Mouse (Mus musculus) testis, adult 2 months (tissue): ENCODE data around the gene Baiap2l2. TPM values are rescaled to one million over a fixed set of nuclear protein-coding genes. Genes with fewer than 3 reads are reported as not detected.
A peak's percentile ranks its signal among the peaks of the same experiment; 100 is the strongest.

Source experiments
- H3K27ac ChIP-seq: fragments of 200-500 bp; 2 replicates; pipeline ENCODE4 v1.5.1; 2012; ENCODE audit warnings: low read depth, low read length; ENCODE audit not compliant: control insufficient read depth, insufficient read depth
- H3K27me3 ChIP-seq: fragments of 200-500 bp; 2 replicates; pipeline ENCODE4 v1.6.1; 2012; ENCODE audit warnings: mild to moderate bottlenecking, low read length, moderate library complexity; ENCODE audit not compliant: control insufficient read depth, insufficient read depth
- H3K36me3 ChIP-seq: fragments of 200-500 bp; 2 replicates; pipeline ENCODE4 v1.6.1; 2012; ENCODE audit warnings: mild to moderate bottlenecking, low read length; ENCODE audit not compliant: control insufficient read depth, insufficient read depth
- H3K4me1 ChIP-seq: fragments of 200-500 bp; 2 replicates; pipeline ENCODE4 v1.6.1; 2012; ENCODE audit warnings: low read length; ENCODE audit not compliant: control insufficient read depth, insufficient read depth
- H3K4me3 ChIP-seq: fragments of 200-500 bp; 2 replicates; pipeline ENCODE4 v1.5.1; 2012; ENCODE audit warnings: low read depth, mild to moderate bottlenecking, low read length, moderate library complexity, mixed read lengths; ENCODE audit not compliant: control insufficient read depth
- CTCF ChIP-seq: fragments of 200-500 bp; IDR thresholded peaks from 2 replicates; pipeline ENCODE4 v1.5.1; 2012; ENCODE audit warnings: low read depth, mild to moderate bottlenecking, inconsistent platforms, low read length, moderate library complexity; ENCODE audit not compliant: control insufficient read depth, insufficient read depth, insufficient replicate concordance
- POLR2A ChIP-seq: fragments of 200-500 bp; IDR thresholded peaks from 2 replicates; pipeline ENCODE4 v1.6.1; 2012; ENCODE audit warnings: low read depth, mild to moderate bottlenecking, inconsistent platforms, low read length, moderate library complexity; ENCODE audit not compliant: control insufficient read depth
- polyA plus RNA-seq: library from polyadenylated mRNA; depleted of rRNA; stranded (reverse); fragments of >200 nt; gene quantifications from 2 replicates; pipeline ENCODE4 v1.2.3, GENCODE M21; 2012

The Baiap2l2 gene
- polyA plus RNA-seq, 1 experiment = 0.67 TPM

DNA sequence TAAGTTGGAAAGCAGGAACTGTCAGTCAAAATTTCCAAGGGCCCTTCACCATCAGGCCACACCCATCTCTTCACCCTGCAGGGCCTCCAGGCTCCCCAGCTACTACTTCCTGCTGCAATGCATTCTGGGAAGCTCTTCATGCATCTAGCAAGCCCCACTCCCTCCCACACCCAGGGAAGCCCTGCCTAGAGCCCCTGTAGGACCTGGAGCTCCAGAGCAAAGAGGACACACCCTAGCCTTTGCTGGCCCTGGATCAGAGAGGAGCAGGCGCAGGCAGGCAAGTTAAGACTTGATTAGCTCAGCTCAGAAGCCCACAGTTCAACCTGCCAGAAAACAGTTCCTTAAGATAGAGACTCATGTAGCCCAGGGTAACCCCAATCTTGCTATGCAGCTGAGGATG is 3.9 kb downstream of the Baiap2l2 start:
- TF ChIP-seq CTCF (no peak), POLR2A (no peak)
- peaks cover 2% of the 10 kb centered on the region for H3K4me1 ChIP-seq
- H3K27me3 ChIP-seq = no peaks in the 10 kb centered on the region
- no peaks in the 10 kb centered on the region for H3K36me3 ChIP-seq
- H3K4me3 ChIP-seq = no peak overlapping the region
- H3K27ac ChIP-seq = no peak overlapping the region

DNA sequence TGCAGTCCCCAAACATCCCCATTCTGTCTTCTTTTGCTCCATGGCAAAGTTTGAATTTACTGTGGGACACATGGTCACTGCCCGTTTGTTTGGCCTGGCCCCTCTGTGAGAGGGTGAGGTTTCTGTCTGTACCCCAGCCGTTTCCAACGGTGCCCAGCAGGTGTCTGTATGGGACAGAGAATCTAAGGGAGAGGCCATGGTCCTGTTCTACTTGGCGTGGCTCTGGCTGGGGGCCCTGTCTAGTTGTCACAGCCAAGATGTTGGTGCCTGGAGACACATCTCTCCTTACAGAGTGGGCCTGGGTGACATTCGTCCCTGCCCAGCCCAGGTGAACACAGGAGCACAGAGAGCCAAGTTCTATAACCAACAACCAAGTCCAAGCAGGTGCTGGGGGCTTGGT is 4.5 kb downstream of the Baiap2l2 start:
- H3K27me3 ChIP-seq = no peaks in the 10 kb centered on the region
- TF ChIP-seq POLR2A = no peak
- no peak; the same call in 1 of the 2 replicates for TF ChIP-seq CTCF
- H3K36me3 ChIP-seq = no peaks in the 10 kb centered on the region
- H3K4me3 ChIP-seq = no peak overlapping the region
- peaks cover 2% of the 10 kb centered on the region for H3K4me1 ChIP-seq
- no peak overlapping the region for H3K27ac ChIP-seq

DNA sequence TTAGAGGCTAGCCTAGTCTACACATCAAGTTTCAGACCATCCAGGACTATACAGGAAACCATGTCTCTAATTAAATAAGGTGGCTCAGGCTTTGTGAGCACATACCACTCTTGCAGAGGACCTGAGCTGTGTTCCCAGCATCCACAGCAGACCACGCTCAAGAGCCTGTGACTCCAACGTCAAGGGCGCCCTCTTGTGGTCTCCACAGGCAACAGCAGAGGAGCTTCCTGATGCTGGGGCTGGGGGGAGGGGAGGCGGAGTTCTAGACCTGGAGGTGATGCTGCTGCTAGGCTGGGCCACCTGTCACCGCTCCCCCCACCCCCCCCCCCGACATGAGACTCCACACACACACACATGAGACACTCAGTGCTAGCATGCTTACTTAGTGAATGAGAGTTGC is 5.1 kb downstream of the Baiap2l2 start:
- H3K27me3 ChIP-seq = no peaks in the 10 kb centered on the region
- H3K4me1 ChIP-seq = peaks cover 2% of the 10 kb centered on the region
- TF ChIP-seq POLR2A = no peak
- TF ChIP-seq CTCF = peak; percentile 97
- no peak overlapping the region for H3K27ac ChIP-seq
- no peak overlapping the region for H3K4me3 ChIP-seq
- H3K36me3 ChIP-seq = no peaks in the 10 kb centered on the region

DNA sequence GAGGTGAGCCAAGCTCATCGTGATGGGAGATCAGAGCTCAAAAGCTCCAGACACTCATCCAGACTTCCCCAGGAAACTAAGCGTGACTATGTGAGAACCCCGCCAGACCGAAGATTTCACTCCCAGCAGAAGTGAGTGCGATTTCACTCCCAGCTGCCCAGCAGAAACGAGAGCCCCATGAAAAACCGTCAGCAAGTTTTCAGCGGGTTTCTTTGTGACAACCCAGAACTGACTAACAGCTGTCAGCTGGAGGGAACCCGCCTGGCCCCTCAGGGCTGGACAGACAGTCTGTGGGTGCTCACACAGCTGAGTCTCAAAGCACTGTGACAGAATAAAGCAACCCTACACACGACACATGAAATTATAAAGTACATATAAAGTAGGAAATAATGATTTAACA is 7.6 kb downstream of the Baiap2l2 start:
- Histone ChIP-seq H3K27me3 (no peaks in the 10 kb centered on the region), H3K36me3 (no peaks in the 10 kb centered on the region), H3K4me1 (peaks cover 2% of the 10 kb centered on the region), H3K27ac (no peak overlapping the region), H3K4me3 (no peak overlapping the region)
- TF ChIP-seq CTCF (no peak), POLR2A (no peak)

GRCm38 (mm10) chr15:79273020-79273419 is 12.3 kb downstream of the Baiap2l2 start:
- no peaks in the 10 kb centered on the region for H3K36me3 ChIP-seq
- TF ChIP-seq CTCF (no peak), POLR2A (no peak)
- peaks cover 16% of the 10 kb centered on the region for H3K4me1 ChIP-seq
- H3K4me3 ChIP-seq = no peak overlapping the region
- no peaks in the 10 kb centered on the region for H3K27me3 ChIP-seq
- H3K27ac ChIP-seq = no peak overlapping the region

DNA sequence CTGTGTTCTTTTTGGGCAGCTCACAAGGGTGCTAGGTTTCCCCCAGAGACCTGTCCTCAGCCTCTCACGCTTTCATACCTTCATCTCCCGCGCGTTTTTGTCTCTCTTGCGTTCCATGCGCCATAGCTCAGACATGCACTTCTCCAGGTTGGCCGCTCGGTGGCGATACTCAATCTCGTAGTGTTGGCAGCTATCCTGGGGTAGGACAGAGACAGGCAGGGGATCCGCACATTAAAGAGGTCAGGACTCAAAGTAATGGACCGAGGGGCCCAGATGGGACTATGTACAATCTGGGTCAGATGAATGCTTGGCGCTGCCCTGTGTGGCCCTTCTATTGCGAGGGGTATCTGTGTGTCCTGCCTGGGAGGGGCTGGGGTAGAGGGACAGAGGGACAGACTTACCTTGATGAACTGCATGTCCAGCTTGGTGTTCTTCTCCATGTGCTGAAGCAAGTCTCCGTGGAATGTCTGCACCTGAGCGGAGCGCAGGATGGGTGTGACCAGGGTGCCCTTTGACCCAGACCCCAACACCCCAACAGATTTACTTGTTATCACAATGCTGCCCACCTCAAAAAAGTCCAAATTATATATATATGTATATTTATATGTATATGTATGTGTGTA is 14.1 kb downstream of the Baiap2l2 start:
- peaks cover 16% of the 10 kb centered on the region for H3K4me1 ChIP-seq
- H3K27ac ChIP-seq = no peak overlapping the region
- no peaks in the 10 kb centered on the region for H3K27me3 ChIP-seq
- peak overlapping the region; percentile 60; the same call in 1 of the 2 replicates for H3K4me3 ChIP-seq
- TF ChIP-seq POLR2A = no peak
- peak; percentile 74; the same call in 1 of the 2 replicates for TF ChIP-seq CTCF
- no peaks in the 10 kb centered on the region for H3K36me3 ChIP-seq

DNA sequence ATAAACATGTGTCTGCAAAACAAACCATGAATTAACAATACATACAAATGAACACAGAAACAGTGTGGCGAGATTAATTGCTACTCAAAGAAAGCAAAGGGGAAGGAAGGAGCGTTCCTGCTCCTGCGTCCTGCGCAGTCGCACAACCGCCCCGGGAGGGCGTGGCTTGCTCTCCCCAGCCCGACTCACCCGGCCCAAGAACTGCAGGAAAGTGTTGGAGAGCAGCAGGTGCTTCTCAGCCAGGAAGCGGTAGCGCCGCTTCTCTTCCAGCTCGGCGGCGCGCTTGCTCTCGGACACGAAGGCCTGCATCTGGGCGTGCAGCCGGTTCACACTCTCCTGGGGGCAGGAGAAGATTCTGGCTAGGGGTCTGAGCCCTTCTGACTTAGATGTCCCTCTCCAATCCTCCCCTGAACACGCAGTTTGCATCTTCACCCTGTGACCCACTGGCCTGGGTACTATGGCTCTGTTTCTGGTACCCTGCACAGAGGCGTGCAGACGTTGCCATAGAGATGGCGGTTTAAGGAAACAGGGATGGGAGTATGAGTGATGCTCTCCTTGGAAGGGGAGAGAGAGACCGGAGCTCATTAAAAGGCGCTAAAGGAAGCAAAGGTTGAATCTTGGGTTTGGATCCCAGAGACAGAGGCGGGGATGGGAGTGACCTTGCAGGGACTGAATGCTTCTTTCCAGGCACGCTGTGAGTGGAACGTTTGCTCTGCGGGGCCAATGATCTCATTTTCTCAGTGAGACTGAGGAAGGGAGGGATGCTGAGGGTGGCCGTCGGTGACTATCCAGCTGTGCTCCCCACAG is 14.8 kb downstream of the Baiap2l2 start:
- Histone ChIP-seq H3K4me3 (peak overlapping the region; percentile 60), H3K36me3 (no peaks in the 10 kb centered on the region), H3K4me1 (peaks cover 16% of the 10 kb centered on the region), H3K27me3 (no peaks in the 10 kb centered on the region), H3K27ac (no peak overlapping the region)
- TF ChIP-seq CTCF = no peak; the same call in 1 of the 2 replicates
- no peak for TF ChIP-seq POLR2A
